Mouse (Mus musculus) thymus, postnatal 4 days (tissue): ENCODE measurements at regions not wholly inside any gene's neighbourhood (a gene's known extent, or its start where the extent isn't known, plus 50 kb on each side); places are given as distances from the start of the nearest gene placed in this dataset.

Experiments
- DNase-seq: peaks from one replicate; pipeline ENCODE4 v3.0.0; 2021

GRCm38 (mm10) chr14:66479181-66479580 is 470.2 kb upstream of the Gulo start:
- no peak for DNase-seq

GRCm38 (mm10) chr14:66478562-66478961 is 469.6 kb upstream of the Gulo start:
- no peak for DNase-seq

DNA sequence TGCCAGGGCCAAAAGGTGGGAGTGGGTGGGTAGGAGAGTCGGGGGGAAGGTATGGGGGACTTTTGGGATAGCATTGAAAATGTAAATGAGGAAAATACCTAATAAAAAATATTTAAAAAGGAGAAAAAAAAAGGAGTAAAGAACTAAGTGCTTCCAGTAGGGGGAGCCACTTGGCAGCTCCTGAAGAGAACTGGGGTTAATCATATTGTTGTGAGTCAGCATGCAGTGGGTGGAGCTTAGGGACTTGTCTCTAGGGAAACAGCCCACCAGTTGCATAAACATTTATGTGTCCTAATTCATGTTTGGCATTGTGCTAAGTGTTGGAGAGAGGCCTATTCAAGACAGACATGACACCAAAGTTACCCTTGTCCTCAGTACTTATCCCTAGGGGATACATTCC is 466.0 kb upstream of the Gulo start:
- DNase-seq, result no peak

GRCm38 (mm10) chr14:66473251-66473550 is 464.2 kb upstream of the Gulo start:
- DNase-seq, result no peak

DNA sequence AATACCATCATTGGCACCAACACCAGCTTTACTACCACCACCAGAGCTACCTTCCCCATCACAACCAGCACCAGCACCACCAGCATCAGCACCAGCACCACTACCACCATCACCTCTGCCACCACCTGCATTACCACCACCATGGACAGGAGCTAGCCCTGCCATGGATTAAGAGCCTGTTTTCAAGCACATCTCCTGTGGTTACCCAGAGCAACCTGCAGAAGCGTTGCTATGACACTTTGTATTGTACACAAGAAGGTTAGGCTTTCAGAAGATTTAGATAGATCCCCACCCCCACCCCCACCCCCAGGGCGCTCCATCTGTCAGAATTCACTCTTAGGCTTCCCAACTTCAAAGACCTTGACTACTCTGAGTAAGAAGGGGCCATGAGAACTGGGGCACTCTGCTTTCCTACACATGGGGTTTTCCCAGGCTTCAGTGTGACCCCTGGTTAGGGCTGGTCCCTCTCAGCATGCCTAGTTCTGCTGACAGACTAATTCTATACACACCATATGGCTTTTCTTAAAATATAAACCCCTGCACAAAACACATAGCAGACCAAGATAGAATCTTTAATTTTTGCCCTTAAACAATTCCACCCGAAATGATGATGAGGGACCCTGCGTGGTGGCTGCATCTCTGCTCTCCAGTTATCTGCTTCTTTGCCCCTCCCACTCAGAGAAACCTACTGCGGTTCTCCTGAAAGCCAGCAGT is 463.7 kb upstream of the Gulo start:
- DNase-seq, result no peak

DNA sequence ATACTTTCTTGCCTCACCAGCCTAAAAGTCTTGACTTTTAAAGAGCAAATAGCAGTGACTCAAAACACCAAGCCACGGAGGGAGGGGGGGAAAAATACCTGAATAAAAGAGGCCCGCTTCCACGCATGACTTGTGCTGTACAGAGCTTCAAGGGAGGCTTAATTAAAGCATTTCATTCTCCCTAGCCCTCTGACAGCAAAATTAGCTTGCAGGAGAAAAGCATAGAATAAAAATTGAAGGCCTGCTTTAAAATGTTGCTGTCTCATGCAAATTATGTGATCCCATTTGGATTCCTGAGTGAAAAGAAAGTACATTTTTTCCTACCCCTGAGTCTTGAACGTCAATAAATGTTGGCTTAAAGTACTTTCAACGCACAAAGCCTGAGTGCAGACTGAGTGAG is 453.1 kb upstream of the Gulo start:
- no peak for DNase-seq

GRCm38 (mm10) chr14:66460795-66461194 is 451.8 kb upstream of the Gulo start:
- no peak for DNase-seq

DNA sequence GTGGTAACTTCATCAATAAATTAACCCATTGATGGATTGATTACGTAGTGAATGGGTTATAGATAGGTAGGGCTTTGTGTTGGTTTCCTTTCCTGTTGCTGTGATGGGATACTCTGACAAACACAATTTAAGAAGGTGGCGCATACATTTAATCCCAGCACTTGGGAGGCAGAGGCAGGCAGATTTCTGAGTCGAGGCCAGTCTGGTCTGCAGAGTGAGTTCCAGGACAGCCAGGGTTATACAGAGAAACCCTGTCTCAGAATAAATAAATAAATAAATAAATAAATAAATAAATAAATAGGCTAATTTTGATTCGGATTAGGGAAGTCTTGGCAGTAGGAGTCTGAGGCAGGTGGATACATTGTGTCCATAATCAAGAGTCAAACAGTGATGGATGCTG is 449.7 kb upstream of the Gulo start:
- DNase-seq, result no peak

DNA sequence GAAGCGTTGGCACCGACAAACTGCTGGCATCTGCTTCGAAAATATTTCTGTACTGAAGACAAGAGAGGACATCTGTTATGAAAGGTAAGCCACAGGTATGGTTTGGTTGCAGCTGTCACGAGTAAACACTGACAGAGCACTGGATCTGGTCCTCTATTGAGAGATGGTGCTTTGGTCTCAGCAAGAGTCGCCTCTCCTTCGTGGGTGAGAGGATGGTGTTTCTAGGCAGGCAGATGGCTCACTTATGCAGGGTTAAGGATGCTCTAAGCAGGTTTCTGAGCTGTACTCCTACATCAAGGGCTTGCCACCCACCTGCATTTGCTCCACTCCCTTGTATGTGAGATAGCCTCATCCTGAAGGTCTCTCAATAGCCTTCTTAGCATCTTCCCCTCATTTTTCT is 448.3 kb upstream of the Gulo start:
- DNase-seq, result no peak

DNA sequence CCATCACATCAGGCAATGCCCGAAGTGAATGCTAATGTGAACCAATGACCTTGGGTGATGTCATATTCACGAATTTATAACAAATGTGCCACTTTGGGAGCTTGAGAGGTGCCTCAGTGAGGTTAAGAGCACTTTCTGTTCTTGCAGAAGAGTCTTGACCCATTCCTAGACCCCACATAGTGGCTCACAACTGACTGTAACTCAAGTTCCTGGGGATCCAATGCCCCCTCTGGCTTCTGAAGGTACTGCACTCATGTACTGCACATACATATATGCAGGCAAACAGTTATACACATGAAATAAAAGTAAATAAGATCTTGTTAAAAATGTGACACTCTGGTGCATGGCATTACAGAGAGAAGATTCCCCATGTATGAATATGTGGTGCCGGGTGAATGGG is 443.8 kb upstream of the Gulo start:
- no peak for DNase-seq

DNA sequence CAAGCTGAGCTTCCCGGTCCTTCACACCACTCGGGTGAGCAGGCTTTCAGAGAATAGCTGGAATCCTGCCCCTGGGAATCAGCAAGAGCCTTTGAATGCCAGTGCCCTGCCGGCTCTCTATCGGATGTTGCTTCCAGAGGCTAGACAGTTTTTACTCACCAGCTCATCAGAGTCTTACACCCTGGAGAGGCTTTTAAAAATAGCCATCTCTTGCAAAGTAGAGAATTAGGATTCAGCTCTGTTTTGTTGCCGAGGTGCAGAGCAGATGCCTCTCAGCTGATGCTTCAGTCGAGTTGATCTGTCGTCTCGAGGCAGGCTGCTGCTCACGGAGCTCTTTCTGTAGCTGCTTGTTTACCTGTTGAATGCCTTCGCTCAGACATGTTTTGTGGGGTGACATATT is 441.3 kb upstream of the Gulo start:
- DNase-seq, result no peak

DNA sequence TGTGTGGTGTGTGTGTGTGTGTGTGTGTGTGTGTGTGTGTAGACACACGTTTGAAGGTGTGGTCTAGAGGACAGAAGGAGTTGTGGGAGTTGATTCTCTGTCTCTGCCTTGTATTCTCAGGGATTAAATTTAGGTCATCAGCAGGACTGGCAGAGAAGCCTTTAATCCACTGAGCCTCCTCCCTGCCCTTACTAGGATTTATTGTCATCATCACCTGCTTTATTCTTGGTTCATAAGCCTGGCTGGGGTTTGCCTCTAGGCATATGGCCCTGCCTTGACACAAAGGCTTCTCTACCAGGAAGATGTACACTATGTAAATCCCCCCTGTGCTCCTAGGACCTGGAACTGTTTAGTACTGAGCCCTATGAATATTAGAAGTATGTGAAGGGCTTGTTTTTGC is 433.6 kb upstream of the Gulo start:
- no peak for DNase-seq

DNA sequence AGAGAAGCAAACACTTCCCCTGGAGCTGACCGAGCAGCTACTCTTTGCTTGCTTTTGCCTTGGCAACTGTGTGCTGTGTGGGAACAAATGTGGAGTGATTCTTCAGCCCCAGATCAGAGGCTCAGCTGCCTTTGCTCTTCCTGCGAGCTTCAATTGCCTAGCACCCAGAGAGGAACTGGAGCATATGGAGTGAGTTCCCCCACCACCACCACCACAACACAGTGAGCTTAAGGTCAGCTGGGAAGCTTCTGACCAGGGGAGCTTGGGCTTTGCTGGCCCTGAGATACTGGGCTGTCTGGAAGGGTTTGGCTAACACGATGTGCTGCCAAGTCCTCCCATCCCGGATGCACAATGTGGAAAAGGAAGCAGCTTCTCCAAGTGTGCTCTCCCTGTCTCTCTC is 432.8 kb upstream of the Gulo start:
- DNase-seq, result no peak

DNA sequence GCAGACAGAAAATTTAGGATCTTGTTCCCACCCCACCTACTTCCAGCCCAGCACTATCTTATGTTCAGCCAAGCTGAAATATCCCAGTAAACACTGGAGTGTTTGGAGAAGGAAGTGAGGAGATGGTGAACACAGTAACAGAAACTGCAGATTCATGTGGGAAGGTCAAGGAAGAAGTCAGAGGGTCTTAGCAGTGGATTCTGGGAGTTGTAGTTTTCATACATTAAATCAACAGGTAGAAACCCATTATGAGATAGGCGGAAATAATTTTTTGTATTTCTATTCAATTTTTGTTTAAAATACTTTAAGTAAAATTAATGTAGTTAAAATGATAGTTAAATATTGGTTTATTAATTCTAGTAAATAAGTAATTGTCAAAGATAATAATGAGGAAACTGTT is 429.6 kb upstream of the Gulo start:
- DNase-seq, result no peak

DNA sequence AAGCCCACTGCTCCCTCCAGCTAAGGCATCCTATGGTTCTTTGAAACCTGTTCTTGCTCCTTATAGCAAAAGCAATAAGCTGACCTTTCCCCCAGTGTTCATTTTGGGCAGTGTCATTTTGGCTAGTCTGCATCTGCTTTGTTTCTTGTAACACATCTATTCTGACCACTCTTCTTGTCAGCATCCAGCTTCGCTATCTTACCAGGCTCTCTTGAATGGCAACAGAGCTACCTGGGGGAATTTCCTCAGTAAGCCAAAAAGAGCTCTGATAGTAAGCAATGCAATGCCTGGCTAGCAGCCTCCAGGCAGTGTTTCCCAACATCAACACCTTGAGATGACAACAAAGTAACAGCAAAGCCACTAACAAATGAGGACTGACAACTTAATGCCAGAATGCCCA is 429.0 kb upstream of the Gulo start:
- DNase-seq, result no peak

DNA sequence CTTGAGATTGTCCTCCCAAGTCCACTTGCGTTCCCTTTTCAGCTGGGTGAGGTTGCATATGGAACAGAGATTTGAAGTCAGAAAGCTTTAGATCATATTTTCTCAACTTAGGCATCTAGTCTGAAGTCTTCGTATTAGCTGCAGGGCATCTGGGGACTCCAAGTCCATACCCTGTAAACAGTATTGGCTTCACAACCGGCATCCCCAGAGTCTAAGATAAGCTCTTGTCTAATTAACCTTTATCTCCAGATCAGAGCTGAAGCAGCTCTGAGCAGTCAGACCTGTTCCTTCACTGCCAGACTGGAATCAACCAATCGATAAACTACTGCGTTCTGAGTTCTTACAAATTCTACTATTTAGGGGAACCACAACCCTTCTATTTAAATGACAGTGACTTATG is 422.6 kb upstream of the Gulo start:
- DNase-seq, result no peak

GRCm38 (mm10) chr14:66424141-66424540 is 415.1 kb upstream of the Gulo start:
- no peak for DNase-seq
